Mouse (Mus musculus): ENCODE data around the gene Ascl3.

The Ascl3 gene

GRCm38 (mm10) chr7:109710069-109710468 is 21.5 kb downstream of the Ascl3 start:
- DNase-seq (ENCODE audit: low spot score) = no peak

GRCm38 (mm10) chr7:109708961-109709382 is 22.6 kb downstream of the Ascl3 start:
- DNase-seq (ENCODE audit: low spot score) = no peak

- DNase-seq (ENCODE audit: low spot score) = no peak
Measured at GRCm38 (mm10) chr7:109707023-109707785, 24.3 kb downstream of the Ascl3 start.

GRCm38 (mm10) chr7:109704461-109704860 is 27.1 kb downstream of the Ascl3 start:
- no peak for DNase-seq (ENCODE audit: low spot score)

- DNase-seq (ENCODE audit: low spot score) = no peak
Measured at GRCm38 (mm10) chr7:109704016-109704377, 27.5 kb downstream of the Ascl3 start.

GRCm38 (mm10) chr7:109703190-109704015 is 28.1 kb downstream of the Ascl3 start, which contains the start of the genes St5 and Akip1:
TSS of gene St5 (minus strand) at chr7:109703605.
TSS of gene Akip1 (plus strand) at chr7:109703690.
- DNase-seq (ENCODE audit: low spot score) = peak; percentile 95

- no peak for DNase-seq (ENCODE audit: low spot score)
Measured at GRCm38 (mm10) chr7:109702721-109703120, 28.8 kb downstream of the Ascl3 start.

GRCm38 (mm10) chr7:109700213-109700612 is 31.3 kb downstream of the Ascl3 start:
- DNase-seq (ENCODE audit: low spot score) = no peak

GRCm38 (mm10) chr7:109695339-109695726 is 36.2 kb downstream of the Ascl3 start:
- DNase-seq (ENCODE audit: low spot score) = no peak

- DNase-seq (ENCODE audit: low spot score) = no peak
Measured at GRCm38 (mm10) chr7:109694576-109695338, 36.8 kb downstream of the Ascl3 start.

- no peak for DNase-seq (ENCODE audit: low spot score)
Measured at GRCm38 (mm10) chr7:109690961-109691360, 40.6 kb downstream of the Ascl3 start.

- DNase-seq (ENCODE audit: low spot score) = no peak
Measured at GRCm38 (mm10) chr7:109690101-109690500, 41.4 kb downstream of the Ascl3 start.

GRCm38 (mm10) chr7:109686585-109687128 is 44.9 kb downstream of the Ascl3 start:
- DNase-seq (ENCODE audit: low spot score) = no peak

- no peak for DNase-seq (ENCODE audit: low spot score)
Measured at GRCm38 (mm10) chr7:109680879-109681278, 50.6 kb downstream of the Ascl3 start.

GRCm38 (mm10) chr7:109680284-109680683 is 51.2 kb downstream of the Ascl3 start:
- no peak for DNase-seq (ENCODE audit: low spot score)

Data from layer of hippocampus, adult 11-12 months (tissue).